Mouse (Mus musculus): ENCODE measurements around the gene Zfp948. TPM values are rescaled to one million over a fixed set of nuclear protein-coding genes. Genes with fewer than 3 reads are reported as not detected.
"Not testable (repeated sequence)": the region's sequence is repeated elsewhere in the genome, so short reads cannot be mapped to it uniquely, and the experiment has no call there.

The Zfp948 gene
- total RNA-seq, 2 experiments from 2014 or later, result 4.6 to 6.2 TPM

DNA sequence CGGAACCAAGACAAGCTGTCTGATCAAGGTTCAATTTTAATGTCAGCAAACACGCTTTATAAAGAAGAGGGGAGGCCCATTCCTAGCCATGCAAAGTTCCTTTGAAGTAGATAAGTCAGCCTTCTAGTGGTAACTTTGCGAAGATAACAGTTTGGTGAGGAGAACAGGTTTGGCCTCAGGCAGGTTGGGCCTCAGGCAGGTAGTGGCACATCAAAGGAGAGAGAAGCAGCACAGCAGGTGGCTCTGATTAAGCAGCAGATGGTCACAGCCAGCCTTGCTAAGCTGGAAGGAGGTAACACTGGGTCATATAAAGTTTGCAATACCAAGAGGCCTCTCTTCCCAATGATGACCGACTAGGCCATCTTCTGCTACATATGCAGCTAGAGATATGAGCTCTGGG lies 69.0 kb downstream of the Zfp948 start:
- DNase-seq, result not testable (repeated sequence)

Other genes with a start within 250 kb of the Zfp948 start
- 1 to 10 TPM in 1 of 2 experiments, under 1 TPM in 1; 0.63 to 1.1 TPM for gene Zfp677, start 183.3 kb upstream of the Zfp948 start, total RNA-seq (2021)
- gene Zfp54, start 143.8 kb upstream of the Zfp948 start, total RNA-seq (2021), result under 1 TPM; 0.66 to 0.79 TPM
- gene Zfp51, start 116.6 kb upstream of the Zfp948 start, total RNA-seq (2021), result 1 to 10 TPM; 4.0 to 4.5 TPM
- gene Zfp53, start 78.0 kb upstream of the Zfp948 start, total RNA-seq (2021), result 1 to 10 TPM; 2.1 to 2.6 TPM
- gene Zfp52, start 31.5 kb upstream of the Zfp948 start, total RNA-seq (2021), result 1 to 10 TPM; 3.3 to 4.5 TPM
- 1 to 10 TPM; 2.0 to 3.3 TPM for gene Zfp983, start 83.6 kb downstream of the Zfp948 start, total RNA-seq (2021)
- gene Gm10226, start 124.9 kb downstream of the Zfp948 start, total RNA-seq (2021), result 1 to 10 TPM in 1 of 2 experiments, not detected in 1; 2.1 TPM
- gene Zfp760, start 140.7 kb downstream of the Zfp948 start, total RNA-seq (2021), result 1 to 10 TPM; 1.9 to 3.5 TPM
- gene Zfp229, start 163.8 kb downstream of the Zfp948 start, total RNA-seq (2021), result 1 to 10 TPM; 5.9 to 7.5 TPM

All from gastrocnemius, postnatal 10 days (tissue).